Mouse (Mus musculus): ENCODE results near the gene Slmap. TPM values are rescaled to one million over a fixed set of nuclear protein-coding genes. Genes with fewer than 3 reads are reported as not detected.

The Slmap gene
- polyA plus RNA-seq (2012; rRNA removed), result 11.9 and 12.8 TPM in 2 replicates

DNA sequence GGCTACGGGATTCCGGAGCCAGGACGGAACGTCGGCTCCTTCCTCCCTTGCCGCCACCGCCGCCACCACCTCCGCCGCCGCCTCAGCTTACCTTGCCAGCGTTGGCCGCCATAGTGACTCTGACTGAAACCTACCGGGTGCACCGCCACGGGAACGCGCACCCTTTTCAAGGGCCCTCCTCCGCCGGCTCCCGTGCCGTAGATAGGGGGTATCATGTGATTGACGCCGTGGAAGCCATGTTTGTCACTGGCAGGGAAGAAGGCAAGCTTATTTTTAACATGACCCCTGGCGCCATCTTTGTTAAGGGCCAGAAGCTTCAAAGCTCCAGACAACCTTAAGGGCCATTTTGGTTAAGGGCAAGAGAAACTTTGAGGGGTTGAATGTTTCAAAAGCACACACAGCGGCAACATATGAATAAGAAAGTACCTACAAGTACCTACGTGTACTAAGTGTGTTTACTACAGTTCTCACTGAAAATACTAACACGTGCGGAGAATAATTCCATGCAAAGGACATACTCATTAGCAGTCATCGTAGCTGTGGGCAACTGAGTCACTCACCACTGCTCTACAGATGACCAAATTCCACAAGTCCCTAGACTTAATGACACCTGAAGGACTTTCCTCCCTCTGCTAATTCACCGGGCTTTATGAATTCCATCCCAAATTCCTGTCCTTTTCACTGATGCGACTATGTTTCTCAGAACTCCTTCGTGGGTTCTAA is at the start of gene Slmap:
TSS of gene Slmap (minus strand) at position 175 of the 723 bp plus-strand sequence.

GRCm38 (mm10) chr14:26573556-26573955 is 38.8 kb upstream of the Slmap start, which contains the start of gene Dennd6a:
TSS of gene Dennd6a (plus strand) at chr14:26573856.

Other genes starting within 250 kb of the Slmap start
- 6.1 and 6.2 TPM in 2 replicates for gene Dennd6a, start 38.9 kb upstream of the Slmap start, polyA plus RNA-seq (2012; rRNA removed)
- 80.7 and 88.7 TPM in 2 replicates for gene Arf4, start 103.1 kb upstream of the Slmap start, polyA plus RNA-seq (2012; rRNA removed)
- gene Pde12, start 135.0 kb upstream of the Slmap start, polyA plus RNA-seq (2012; rRNA removed), result 2.2 and 2.4 TPM in 2 replicates
- gene Dnah12, start 158.3 kb upstream of the Slmap start, polyA plus RNA-seq (2012; rRNA removed), result 0.01 TPM in 2 replicates

All from liver, embryonic 18 days (tissue).